Mouse (Mus musculus): ENCODE results near the gene Mgat5.

DNA sequence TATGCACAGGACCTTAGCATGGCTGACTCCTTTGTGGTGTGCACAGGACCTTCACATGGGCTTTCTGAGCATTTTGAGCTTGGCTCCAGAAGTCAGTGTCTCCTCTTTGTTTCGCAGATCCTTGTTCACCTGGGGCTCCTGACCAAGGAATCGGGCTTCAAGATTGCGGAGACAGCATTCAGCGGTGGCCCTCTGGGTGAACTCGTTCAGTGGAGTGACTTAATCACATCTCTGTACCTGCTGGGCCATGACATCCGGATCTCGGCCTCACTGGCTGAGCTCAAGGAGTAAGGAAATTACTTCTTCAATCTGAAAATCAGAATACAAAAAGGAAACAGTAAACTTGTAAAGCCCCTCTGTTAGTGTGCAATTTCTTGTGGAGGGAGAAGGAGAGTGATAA, 182.4 kb downstream of the Mgat5 start:
- TF ChIP-seq CTCF (IDR thresholded peaks at IDR 0.05; ENCODE audit: low read depth, low read length) (no peak), TAL1 (conservative IDR thresholded peaks at IDR 0.05; ENCODE audit: low read depth, low read length) (no peak)

Measured in G1E (cell line).